Mouse (Mus musculus): Measurements from ENCODE around the gene Olfr434. TPM values are rescaled to one million over a fixed set of nuclear protein-coding genes. Genes with fewer than 3 reads are reported as not detected.

Gene Olfr434
- not detected for polyA plus RNA-seq (2017; shearing (Covaris generic))

GRCm38 (mm10) chr6:43212873-43213272, at the start of gene Olfr434:
Olfr434 (plus strand) TSS chr6:43213021.

GRCm38 (mm10) chr6:43171840-43172239, 41.0 kb upstream of the Olfr434 start, which contains the start of gene Olfr13:
Olfr13 (plus strand) TSS chr6:43172140.

GRCm38 (mm10) chr6:43196781-43197180, 16.0 kb upstream of the Olfr434 start, which contains the start of gene Olfr435:
Olfr435 (plus strand) TSS chr6:43197146.

GRCm38 (mm10) chr6:43231255-43231654, 18.4 kb downstream of the Olfr434 start, which contains the start of gene Olfr47:
Olfr47 (plus strand) TSS chr6:43231529.

GRCm38 (mm10) chr6:43265363-43266041, 52.7 kb downstream of the Olfr434 start, which contains the start of gene Arhgef5:
Arhgef5 (plus strand) TSS chr6:43265582.

Other genes starting within 250 kb of the Olfr434 start
- not detected for gene Olfr441, start 106.7 kb upstream of the Olfr434 start, polyA plus RNA-seq (2017; shearing (Covaris generic))
- not detected for gene Olfr237-ps1, start 66.5 kb upstream of the Olfr434 start, polyA plus RNA-seq (2017; shearing (Covaris generic))
- gene Olfr437, start 49.7 kb upstream of the Olfr434 start, polyA plus RNA-seq (2017; shearing (Covaris generic)), result not detected
- not detected for gene Olfr13, start 40.9 kb upstream of the Olfr434 start, polyA plus RNA-seq (2017; shearing (Covaris generic))
- not detected for gene Olfr435, start 15.9 kb upstream of the Olfr434 start, polyA plus RNA-seq (2017; shearing (Covaris generic))
- not detected for gene Olfr47, start 18.5 kb downstream of the Olfr434 start, polyA plus RNA-seq (2017; shearing (Covaris generic))
- gene Arhgef5, start 52.6 kb downstream of the Olfr434 start, polyA plus RNA-seq (2017; shearing (Covaris generic)), result 10.0 TPM
- not detected for gene Nobox, start 96.5 kb downstream of the Olfr434 start, polyA plus RNA-seq (2017; shearing (Covaris generic))